Comparison of ENCODE assay signal across 8 mouse cellular contexts in genomic region chr6:29211806-29212492, GRCm38 (mm10). TPM values are rescaled to one million over a fixed set of nuclear protein-coding genes. Genes with fewer than 3 reads are reported as not detected.
A peak's percentile ranks its signal among the peaks of the same experiment; 100 is the strongest.
DNase-seq lines count a peak whose midpoint lies in the region; ATAC-seq and TF ChIP-seq lines count a peak whose summit lies in the region.

No protein-coding gene starts in this region.

- no peaks in the 10 kb centered on the region for H3K9me3 ChIP-seq in ES-Bruce4 (replicated peaks; ENCODE audit: control insufficient read depth, insufficient read depth, low read length, poor library complexity, severe bottlenecking)
- H3K9me3 ChIP-seq in forebrain, embryonic 13.5 days (replicated peaks) = no peaks in the 10 kb centered on the region
- H3K9me3 ChIP-seq in lung, embryonic 15.5 days = no peaks in the 10 kb centered on the region

- H3K27me3 ChIP-seq in ES-Bruce4 (ENCODE audit: control insufficient read depth, insufficient read depth, low read length, poor library complexity, severe bottlenecking) = 0 out of 2 replicates have a peak, but pooled peaks cover 3% of the 10 kb centered on the region
- H3K27me3 ChIP-seq in forebrain, embryonic 13.5 days = peaks cover 28% of the 10 kb centered on the region
- peaks cover 22% of the 10 kb centered on the region; the same call in 1 of the 2 replicates for H3K27me3 ChIP-seq in lung, embryonic 15.5 days
- no peaks in the 10 kb centered on the region for H3K27me3 ChIP-seq in thymus, adult 2 months (ENCODE audit: control insufficient read depth, insufficient read depth, low read length)

- intact Hi-C loops in heart, postnatal 14 days (cut with DNase I) = loop anchor here (10.0 kb wide), 1 partner anchor 133 kb away; the partner anchor contains the start of gene Calu

- peak overlapping the region; percentile 66 for H3K9ac ChIP-seq in ES-Bruce4 (ENCODE audit: low read depth, poor library complexity, severe bottlenecking)
- peak overlapping the region; percentile 83 for H3K9ac ChIP-seq in forebrain, embryonic 13.5 days
- H3K9ac ChIP-seq in lung, embryonic 15.5 days = peak overlapping the region; percentile 57

- peak; percentile 54 for DNase-seq in c-Kit-positive CD71-positive TER-119-positive erythroid progenitor cells, embryonic 14.5 days (ENCODE audit: low spot score)
- peak; percentile 82 to 86 for DNase-seq in heart, postnatal 14 days
- DNase-seq in layer of hippocampus, adult 2 months (ENCODE audit: low spot score in 2 of 2) = peak; percentile 53 to 59
- DNase-seq in thymus, adult 2 months = peak; percentile 87

- no peaks in the 10 kb centered on the region for H3K4me1 ChIP-seq in ES-Bruce4 (ENCODE audit: control insufficient read depth, insufficient read depth, low read length)
- peaks cover 51% of the 10 kb centered on the region for H3K4me1 ChIP-seq in forebrain, embryonic 13.5 days
- H3K4me1 ChIP-seq in lung, embryonic 15.5 days = peaks cover 33% of the 10 kb centered on the region
- H3K4me1 ChIP-seq in olfactory bulb, adult 2 months (ENCODE audit: control insufficient read depth, insufficient read depth, low read length) = peaks cover 30% of the 10 kb centered on the region
- peaks cover 43% of the 10 kb centered on the region for H3K4me1 ChIP-seq in thymus, adult 2 months (replicated peaks; ENCODE audit: control insufficient read depth, insufficient read depth, low read length)

- TF ChIP-seq POLR2A in ES-Bruce4 (IDR thresholded peaks at IDR 0.05; ENCODE audit: insufficient read depth, low read length) = peak; percentile 23
- peak; percentile 67; the same call in 1 of the 2 replicates for TF ChIP-seq POLR2A in olfactory bulb, adult 2 months (IDR thresholded peaks at IDR 0.05; ENCODE audit: insufficient read depth, low read depth, low read length)
- TF ChIP-seq POLR2A in thymus, adult 2 months (IDR thresholded peaks at IDR 0.05; ENCODE audit: control insufficient read depth, extremely low read depth, insufficient read depth, low read length, poor library complexity) = peak; percentile 74

- H3K4me2 ChIP-seq in forebrain, embryonic 13.5 days = peak overlapping the region; percentile 92
- H3K4me2 ChIP-seq in lung, embryonic 15.5 days = peak overlapping the region; percentile 79

- ATAC-seq in forebrain, embryonic 13.5 days = peak; percentile 78
- peak; percentile 86 for ATAC-seq in lung, embryonic 15.5 days (ENCODE audit: borderline replicate concordance, extremely low read depth, low FRiP score, low TSS enrichment)

- no peak for TF ChIP-seq EP300 in ES-Bruce4 (IDR thresholded peaks at IDR 0.05; ENCODE audit: insufficient read depth, low read depth, low read length)

- H3K36me3 ChIP-seq in ES-Bruce4 (ENCODE audit: control insufficient read depth, insufficient read depth, low read length, poor library complexity, severe bottlenecking) = no peaks in the 10 kb centered on the region; the same call in 1 of the 2 replicates
- peaks cover 1% of the 10 kb centered on the region; the same call in 1 of the 2 replicates for H3K36me3 ChIP-seq in forebrain, embryonic 13.5 days (ENCODE audit: poor library complexity, severe bottlenecking)
- no peaks in the 10 kb centered on the region; the same call in 1 of the 2 replicates for H3K36me3 ChIP-seq in lung, embryonic 15.5 days
- peaks cover 10% of the 10 kb centered on the region for H3K36me3 ChIP-seq in thymus, adult 2 months (ENCODE audit: control insufficient read depth, insufficient read depth, low read length)

- under 1% methylated on average over 53 of the region's 66 CpGs for WGBS in forebrain, embryonic 13.5 days
- WGBS in lung, embryonic 15.5 days = under 1% methylated on average over 55 of the region's 66 CpGs
- WGBS in olfactory bulb, adult 2 months = under 1% methylated on average over 63 of the region's 66 CpGs
- under 1% methylated on average over 65 of the region's 66 CpGs for WGBS in thymus, adult 2 months

- no peak overlapping the region for H3K27ac ChIP-seq in ES-Bruce4 (ENCODE audit: insufficient read depth, low read length)
- H3K27ac ChIP-seq in forebrain, embryonic 13.5 days = peak overlapping the region; percentile 65
- peak overlapping the region; percentile 90 for H3K27ac ChIP-seq in layer of hippocampus, adult 2 months
- H3K27ac ChIP-seq in lung, embryonic 15.5 days = peak overlapping the region; percentile 34
- H3K27ac ChIP-seq in olfactory bulb, adult 2 months (ENCODE audit: insufficient read depth, low read depth, low read length) = peak overlapping the region; percentile 35; the same call in 1 of the 2 replicates
- H3K27ac ChIP-seq in thymus, adult 2 months (ENCODE audit: control insufficient read depth, insufficient read depth, low read length) = peak overlapping the region; percentile 60; the same call in 1 of the 2 replicates

- TF ChIP-seq CTCF in ES-Bruce4 (IDR thresholded peaks at IDR 0.05; ENCODE audit: low read depth, low read length) = no peak
- 0 out of 2 replicates have a peak, but pooled peaks have one; percentile 18 for TF ChIP-seq CTCF in layer of hippocampus, adult 2 months (conservative IDR thresholded peaks at IDR 0.05)
- TF ChIP-seq CTCF in olfactory bulb, adult 2 months (IDR thresholded peaks at IDR 0.05; ENCODE audit: insufficient read depth, low read depth, low read length) = no peak
- TF ChIP-seq CTCF in thymus, adult 2 months (IDR thresholded peaks at IDR 0.05; ENCODE audit: borderline replicate concordance, control insufficient read depth, extremely low read depth, insufficient read depth, low read length, poor library complexity) = 0 out of 2 replicates have a peak, but pooled peaks have one; percentile 40

- peak overlapping the region; percentile 89 for H3K4me3 ChIP-seq in ES-Bruce4 (ENCODE audit: low read depth, low read length)
- H3K4me3 ChIP-seq in forebrain, embryonic 13.5 days = peak overlapping the region; percentile 68
- peak overlapping the region; percentile 83 for H3K4me3 ChIP-seq in layer of hippocampus, adult 2 months
- peak overlapping the region; percentile 58 for H3K4me3 ChIP-seq in lung, embryonic 15.5 days
- peak overlapping the region; percentile 80 for H3K4me3 ChIP-seq in olfactory bulb, adult 2 months (ENCODE audit: insufficient read depth, low read depth, low read length)
- peak overlapping the region; percentile 56 for H3K4me3 ChIP-seq in thymus, adult 2 months (ENCODE audit: control insufficient read depth, insufficient read depth, low read length)

RNA-seq across cellular contexts. Expression of gene Impdh1, which starts 4.2 kb away (rescaled TPM):
- 25.7 and 29.8 TPM in 2 replicates for polyA plus RNA-seq in ES-Bruce4 (2011; ENCODE audit: insufficient read depth, insufficient read length, low read depth, missing spikeins)
- polyA plus RNA-seq in forebrain, embryonic 13.5 days (2015; fragmentation: Nextera tagmentation; extraction: Ambion mirVana) = 37.6 and 39.2 TPM in 2 replicates
- 10 to 100 TPM; 25.2 to 27.0 TPM for total RNA-seq in heart, postnatal 14 days (2021)
- total RNA-seq in layer of hippocampus, adult 2 months (2021) = 10 to 100 TPM; 40.7 to 47.5 TPM
- polyA plus RNA-seq in lung, embryonic 15.5 days (2015; fragmentation: Nextera tagmentation; extraction: Ambion mirVana) = 48.0 and 51.8 TPM in 2 replicates
- polyA plus RNA-seq in olfactory bulb, adult 2 months (2012; ENCODE audit: insufficient read depth, insufficient read length, low replicate concordance, missing spikeins) = not detected in 2 replicates
- polyA plus RNA-seq in thymus, adult 2 months (2012; rRNA removed) = 323 and 354 TPM in 2 replicates

RNA-seq across cellular contexts. Expression of gene Prrt4, which starts 32.6 kb away (rescaled TPM):
- polyA plus RNA-seq in ES-Bruce4 (2011; ENCODE audit: insufficient read depth, insufficient read length, low read depth, missing spikeins) = 0.20 and 0.52 TPM in 2 replicates
- polyA plus RNA-seq in forebrain, embryonic 13.5 days (2015; fragmentation: Nextera tagmentation; extraction: Ambion mirVana) = 1.5 and 1.8 TPM in 2 replicates
- 1 to 10 TPM; 4.2 to 4.7 TPM for total RNA-seq in heart, postnatal 14 days (2021)
- 1 to 10 TPM; 2.6 to 2.7 TPM for total RNA-seq in layer of hippocampus, adult 2 months (2021)
- polyA plus RNA-seq in lung, embryonic 15.5 days (2015; fragmentation: Nextera tagmentation; extraction: Ambion mirVana) = 0.78 and 0.87 TPM in 2 replicates
- not detected in 2 replicates for polyA plus RNA-seq in olfactory bulb, adult 2 months (2012; ENCODE audit: insufficient read depth, insufficient read length, low replicate concordance, missing spikeins)
- 0.32 and 0.41 TPM in 2 replicates for polyA plus RNA-seq in thymus, adult 2 months (2012; rRNA removed)

RNA-seq across cellular contexts. Expression of gene Rbm28, which starts 47.1 kb away (rescaled TPM):
- polyA plus RNA-seq in ES-Bruce4 (2011; ENCODE audit: insufficient read depth, insufficient read length, low read depth, missing spikeins) = 94.5 and 97.0 TPM in 2 replicates
- polyA plus RNA-seq in forebrain, embryonic 13.5 days (2015; fragmentation: Nextera tagmentation; extraction: Ambion mirVana) = 46.9 and 48.8 TPM in 2 replicates
- total RNA-seq in heart, postnatal 14 days (2021) = 10 to 100 TPM; 19.5 to 21.0 TPM
- total RNA-seq in layer of hippocampus, adult 2 months (2021) = 10 to 100 TPM; 43.6 to 51.0 TPM
- 32.8 and 35.0 TPM in 2 replicates for polyA plus RNA-seq in lung, embryonic 15.5 days (2015; fragmentation: Nextera tagmentation; extraction: Ambion mirVana)
- not detected in 2 replicates for polyA plus RNA-seq in olfactory bulb, adult 2 months (2012; ENCODE audit: insufficient read depth, insufficient read length, low replicate concordance, missing spikeins)
- 9.9 and 13.0 TPM in 2 replicates for polyA plus RNA-seq in thymus, adult 2 months (2012; rRNA removed)

Comparison
In these comparisons a context has a peak if more than half of its experiments do, and no peak if none do; other contexts are left out.
1. CTCF ChIP-seq: peak in layer of hippocampus, adult 2 months (single experiment) and thymus, adult 2 months (single experiment); none in ES-Bruce4 (single experiment) and olfactory bulb, adult 2 months (single experiment).
2. POLR2A ChIP-seq: peak in every context shown above with its lines; median percentile 74 in thymus, adult 2 months; 67 in olfactory bulb, adult 2 months; 23 in ES-Bruce4.
3. Peak in every context shown above with its lines, with median percentiles within 50 percentile points of each other: H3K4me3 ChIP-seq, H3K9ac ChIP-seq and DNase-seq.